Mouse (Mus musculus) kidney, embryonic 15.5 days (tissue): ENCODE measurements around the gene Tox2. TPM values are rescaled to one million over a fixed set of nuclear protein-coding genes. Genes with fewer than 3 reads are reported as not detected.

Source experiments
- ATAC-seq: fragments of 200-750 bp; cut with Nextera tagmentation; replicated peaks from 2 replicates; pipeline ENCODE4 v1.8.0; 2017; ENCODE audit warnings: moderate TSS enrichment; ENCODE audit not compliant: low FRiP score
- H3K27ac ChIP-seq: fragments of 300-500 bp; sonication (generic); 2 replicates; pipeline ENCODE4 v1.5.1; 2015; ENCODE audit warnings: mild to moderate bottlenecking, inconsistent platforms
- H3K27me3 ChIP-seq: fragments of 300-500 bp; sonication (generic); 2 replicates; pipeline ENCODE4 v1.6.1; 2015; ENCODE audit warnings: inconsistent platforms
- H3K36me3 ChIP-seq: fragments of 300-500 bp; sonication (generic); 2 replicates; pipeline ENCODE4 v1.6.1; 2015; ENCODE audit warnings: inconsistent platforms
- H3K4me1 ChIP-seq: fragments of 300-500 bp; sonication (generic); 2 replicates; pipeline ENCODE4 v1.6.1; 2015; ENCODE audit warnings: inconsistent platforms
- H3K4me2 ChIP-seq: fragments of 300-500 bp; sonication (generic); 2 replicates; pipeline ENCODE4 v1.6.1; 2015; ENCODE audit warnings: moderate library complexity, mild to moderate bottlenecking, inconsistent platforms
- H3K4me3 ChIP-seq: fragments of 300-500 bp; sonication (generic); replicated peaks from 2 replicates; pipeline ENCODE4 v1.5.1; 2015; ENCODE audit warnings: mild to moderate bottlenecking, inconsistent platforms
- H3K9ac ChIP-seq: fragments of 300-500 bp; sonication (generic); 2 replicates; pipeline ENCODE4 v1.6.1; 2015; ENCODE audit warnings: mild to moderate bottlenecking, inconsistent platforms
- H3K9me3 ChIP-seq: fragments of 300-500 bp; sonication (generic); replicated peaks from 2 replicates; pipeline ENCODE4 v1.6.1; 2016; ENCODE audit warnings: inconsistent platforms
- WGBS: fragments of 180-500 bp; shearing (Covaris S2); methylation state at CpG from one replicate; pipeline ENCODE4 v1.1.7; 2015; ENCODE audit warnings: mixed read lengths; 5-methylcytosine and 5-hydroxymethylcytosine counted together
- polyA plus RNA-seq: library from polyadenylated mRNA; unstranded; fragments of >200 nt; fragmentation: Nextera tagmentation; extraction: Ambion mirVana; gene quantifications from 2 replicates; pipeline ENCODE4 v1.2.1, GENCODE M21; 2015

The Tox2 gene
- polyA plus RNA-seq, 1 experiment from 2014 or later: 2.7 TPM

GRCm38 (mm10) chr2:163340263-163340662 lies 137.3 kb downstream of the Tox2 start:
- H3K9ac ChIP-seq: no peak overlapping the region
- no peak; the same call in 1 of the 2 replicates for ATAC-seq
- peaks cover 12% of the 10 kb centered on the region for H3K4me1 ChIP-seq
- H3K36me3 ChIP-seq: no peaks in the 10 kb centered on the region
- no peak overlapping the region for H3K4me2 ChIP-seq
- WGBS: 24% methylated on average over 9 of the region's 9 CpGs
- H3K27me3 ChIP-seq: peaks cover 64% of the 10 kb centered on the region
- no peak overlapping the region for H3K4me3 ChIP-seq
- H3K9me3 ChIP-seq: no peaks in the 10 kb centered on the region
- H3K27ac ChIP-seq: no peak overlapping the region

- WGBS: 93% methylated on average over 4 of the region's 4 CpGs
Measured at GRCm38 (mm10) chr2:163343671-163344070, 140.7 kb downstream of the Tox2 start.

DNA sequence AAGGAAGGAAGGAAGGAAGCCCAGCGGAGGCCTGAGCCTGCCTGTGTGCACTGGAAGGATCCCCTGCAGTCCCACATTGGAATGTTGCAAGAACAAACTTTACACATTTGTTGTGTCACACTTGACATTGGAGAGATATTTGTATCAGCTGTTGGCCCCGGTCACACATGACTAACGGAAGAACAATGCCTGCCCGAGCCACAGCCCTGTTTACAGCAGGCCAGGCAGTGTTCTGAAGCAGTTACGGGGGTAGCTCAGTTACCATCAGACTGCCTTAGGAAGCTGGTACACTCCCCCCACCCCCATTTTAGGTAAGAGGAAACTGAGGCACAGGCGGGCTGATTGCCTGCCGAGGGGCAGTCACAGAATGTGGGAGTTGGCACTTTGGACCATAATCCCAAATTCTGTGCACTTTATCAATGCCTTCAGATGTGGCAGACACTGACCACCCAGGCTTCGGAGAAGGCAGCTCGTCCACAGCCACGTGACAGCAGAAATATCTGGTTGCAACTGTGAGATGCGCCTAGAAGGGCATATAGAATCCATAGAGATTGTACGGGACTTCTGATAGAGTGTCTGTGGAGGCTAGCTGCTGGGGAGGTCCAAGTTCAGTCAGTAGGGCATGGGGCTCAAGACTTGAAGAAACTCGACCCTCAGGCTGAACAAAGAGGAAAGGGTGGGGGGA lies 142.2 kb downstream of the Tox2 start:
- no peak overlapping the region for H3K4me2 ChIP-seq
- no peak for ATAC-seq
- no peak overlapping the region for H3K4me3 ChIP-seq
- no peak overlapping the region for H3K9ac ChIP-seq
- H3K27me3 ChIP-seq: peaks cover 18% of the 10 kb centered on the region
- no peak overlapping the region for H3K27ac ChIP-seq
- no peaks in the 10 kb centered on the region for H3K36me3 ChIP-seq
- H3K4me1 ChIP-seq: no peaks in the 10 kb centered on the region
- H3K9me3 ChIP-seq: no peaks in the 10 kb centered on the region
- 62% methylated on average over 13 of the region's 13 CpGs for WGBS

More at GRCm38 (mm10) chr2:163343671-163344070, 140.7 kb downstream of the Tox2 start:
- Histone ChIP-seq H3K9me3 (no peaks in the 10 kb centered on the region), H3K27me3 (peaks cover 32% of the 10 kb centered on the region), H3K4me2 (no peak overlapping the region), H3K9ac (no peak overlapping the region), H3K36me3 (no peaks in the 10 kb centered on the region), H3K4me1 (peaks cover 12% of the 10 kb centered on the region), H3K4me3 (no peak overlapping the region), H3K27ac (no peak overlapping the region)
- no peak for ATAC-seq

DNA sequence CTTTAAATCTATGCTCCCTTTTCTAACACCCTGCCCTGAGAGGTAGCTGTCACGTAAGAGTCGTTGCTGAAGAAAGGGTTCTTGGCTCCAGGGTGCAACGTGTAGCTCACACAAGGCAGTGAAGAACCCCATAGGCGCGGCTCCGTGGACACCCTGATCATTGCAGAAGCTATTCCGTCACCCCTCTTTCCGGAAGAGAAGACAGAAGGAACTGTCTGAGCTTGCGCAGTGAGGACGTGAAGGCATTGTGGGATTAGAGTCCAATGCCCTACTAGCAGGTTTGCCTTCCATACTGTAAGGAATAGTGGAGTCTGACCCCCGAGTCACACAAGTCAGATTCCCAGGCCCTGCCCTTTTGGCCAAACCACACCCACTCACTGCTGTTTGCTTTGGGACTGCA lies 143.6 kb downstream of the Tox2 start:
- H3K9me3 ChIP-seq: no peaks in the 10 kb centered on the region
- H3K4me2 ChIP-seq: no peak overlapping the region
- H3K4me1 ChIP-seq: no peaks in the 10 kb centered on the region
- no peak for ATAC-seq
- H3K4me3 ChIP-seq: no peak overlapping the region
- H3K27ac ChIP-seq: no peak overlapping the region
- no peaks in the 10 kb centered on the region for H3K36me3 ChIP-seq
- no peak overlapping the region for H3K9ac ChIP-seq
- peaks cover 4% of the 10 kb centered on the region for H3K27me3 ChIP-seq
- 84% methylated on average over 11 of the region's 11 CpGs for WGBS

GRCm38 (mm10) chr2:163347517-163348184 lies 144.7 kb downstream of the Tox2 start:
- Histone ChIP-seq H3K4me3 (no peak overlapping the region), H3K27me3 (no peaks in the 10 kb centered on the region), H3K9ac (no peak overlapping the region), H3K9me3 (no peaks in the 10 kb centered on the region), H3K27ac (no peak overlapping the region), H3K4me2 (no peak overlapping the region), H3K4me1 (no peaks in the 10 kb centered on the region), H3K36me3 (no peaks in the 10 kb centered on the region)
- ATAC-seq: no peak
- WGBS: 84% methylated on average over 8 of the region's 8 CpGs

DNA sequence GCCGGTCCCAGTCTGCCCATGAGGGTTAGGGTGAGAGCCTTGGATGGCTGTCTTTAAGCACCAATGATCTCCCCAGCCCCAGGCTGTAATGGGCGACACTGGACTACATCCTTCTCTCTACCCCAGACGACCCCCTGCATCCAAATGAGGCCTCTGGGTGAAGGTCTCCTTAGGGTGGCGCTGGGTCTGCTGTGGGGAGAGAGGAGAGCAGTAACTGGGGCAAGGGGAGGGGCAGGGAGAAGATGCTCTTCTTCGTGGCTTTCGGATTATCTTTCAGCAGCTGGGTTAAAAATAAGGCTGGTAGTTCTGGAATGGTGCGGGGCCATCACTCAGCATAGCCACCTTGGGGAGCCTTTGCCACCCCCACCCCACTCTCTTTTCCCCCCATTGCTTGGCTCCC lies 145.8 kb downstream of the Tox2 start:
- H3K27ac ChIP-seq: no peak overlapping the region
- no peaks in the 10 kb centered on the region for H3K9me3 ChIP-seq
- H3K36me3 ChIP-seq: no peaks in the 10 kb centered on the region
- H3K4me3 ChIP-seq: no peak overlapping the region
- no peak for ATAC-seq
- H3K27me3 ChIP-seq: no peaks in the 10 kb centered on the region
- H3K4me1 ChIP-seq: no peaks in the 10 kb centered on the region
- no peak overlapping the region for H3K9ac ChIP-seq
- WGBS: 84% methylated on average over 7 of the region's 7 CpGs
- H3K4me2 ChIP-seq: no peak overlapping the region

DNA sequence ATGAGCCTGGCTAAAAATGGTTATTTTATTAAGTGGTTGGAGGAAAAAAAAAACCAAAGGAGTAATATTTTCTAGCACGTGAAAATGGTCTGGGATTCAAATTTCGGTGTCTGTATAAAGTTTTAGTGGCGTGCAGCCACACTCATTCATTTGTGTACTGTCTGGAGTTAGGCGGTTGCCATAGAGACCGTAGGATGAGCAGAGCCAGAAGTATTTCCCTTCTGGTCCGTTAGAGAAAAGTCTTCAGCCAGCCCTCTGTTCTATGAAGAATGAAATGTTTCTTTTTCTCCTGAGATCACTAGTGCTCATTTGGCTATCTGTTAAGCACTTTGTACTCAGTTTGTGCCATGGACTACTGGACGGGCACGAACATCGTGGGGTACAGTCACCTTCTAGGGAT lies 146.5 kb downstream of the Tox2 start:
- H3K4me2 ChIP-seq: no peak overlapping the region
- WGBS: 69% methylated on average over 9 of the region's 9 CpGs
- no peak overlapping the region for H3K4me3 ChIP-seq
- H3K4me1 ChIP-seq: peaks cover 4% of the 10 kb centered on the region; the same call in 1 of the 2 replicates
- no peak overlapping the region for H3K9ac ChIP-seq
- no peak for ATAC-seq
- H3K27ac ChIP-seq: no peak overlapping the region
- H3K36me3 ChIP-seq: no peaks in the 10 kb centered on the region
- H3K9me3 ChIP-seq: no peaks in the 10 kb centered on the region
- H3K27me3 ChIP-seq: no peaks in the 10 kb centered on the region

- Histone ChIP-seq H3K27ac (no peak overlapping the region), H3K27me3 (no peaks in the 10 kb centered on the region), H3K9ac (no peak overlapping the region), H3K4me3 (no peak overlapping the region), H3K4me1 (peaks cover 4% of the 10 kb centered on the region; the same call in 1 of the 2 replicates), H3K9me3 (no peaks in the 10 kb centered on the region), H3K36me3 (no peaks in the 10 kb centered on the region), H3K4me2 (no peak overlapping the region)
- ATAC-seq: no peak
- 56% methylated on average over 5 of the region's 5 CpGs for WGBS
Measured at GRCm38 (mm10) chr2:163350443-163350842, 147.5 kb downstream of the Tox2 start.

- H3K4me3 ChIP-seq: no peak overlapping the region
- H3K27ac ChIP-seq: no peak overlapping the region
- no peaks in the 10 kb centered on the region for H3K27me3 ChIP-seq
- peaks cover 4% of the 10 kb centered on the region; the same call in 1 of the 2 replicates for H3K4me1 ChIP-seq
- no peak overlapping the region for H3K4me2 ChIP-seq
- H3K9me3 ChIP-seq: no peaks in the 10 kb centered on the region
- no peak overlapping the region for H3K9ac ChIP-seq
- 16% methylated on average over 7 of the region's 7 CpGs for WGBS
- ATAC-seq: 0 out of 2 replicates have a peak, but pooled peaks have one; percentile 59
- no peaks in the 10 kb centered on the region for H3K36me3 ChIP-seq
Measured at GRCm38 (mm10) chr2:163353731-163354130, 150.8 kb downstream of the Tox2 start.

- WGBS: 77% methylated on average over 8 of the region's 8 CpGs
Measured at GRCm38 (mm10) chr2:163355666-163356065, 152.7 kb downstream of the Tox2 start.

DNA sequence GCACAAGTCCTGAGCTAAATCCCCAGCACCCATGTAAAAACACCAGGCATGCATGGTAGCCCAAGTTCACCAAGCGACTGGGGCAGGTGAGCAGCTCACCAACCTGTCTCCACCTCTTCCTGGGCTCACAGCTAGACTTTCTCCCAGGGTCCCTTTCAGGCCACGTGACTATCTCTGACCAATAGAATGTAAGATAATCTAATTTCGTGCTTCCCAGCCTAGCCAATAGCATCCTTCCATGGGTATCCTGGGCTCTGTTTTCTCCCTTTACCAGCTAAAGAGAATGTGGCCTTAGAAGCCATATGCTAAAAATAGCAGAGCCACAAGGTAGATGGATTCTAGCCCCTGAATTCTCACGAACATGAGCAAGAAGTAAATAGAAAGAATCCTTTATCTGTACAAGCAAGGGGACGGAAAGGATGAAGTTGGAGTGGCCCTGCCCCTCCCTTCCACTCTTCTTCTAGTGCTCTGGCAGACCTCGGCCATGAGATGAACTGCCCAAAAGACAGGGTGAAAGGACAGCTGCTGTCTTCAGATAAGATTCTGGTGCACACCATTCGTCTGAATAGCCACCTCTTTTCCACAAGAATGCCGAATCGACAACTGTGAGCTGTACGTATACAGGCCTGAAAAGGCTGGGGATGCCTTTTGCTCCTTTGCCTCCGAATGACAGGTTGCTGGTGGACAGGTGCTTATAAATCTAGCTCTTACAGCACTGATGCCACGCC lies 153.4 kb downstream of the Tox2 start:
- Histone ChIP-seq H3K36me3 (no peaks in the 10 kb centered on the region), H3K4me1 (peaks cover 4% of the 10 kb centered on the region; the same call in 1 of the 2 replicates), H3K27ac (no peak overlapping the region), H3K4me2 (no peak overlapping the region), H3K27me3 (no peaks in the 10 kb centered on the region), H3K9me3 (no peaks in the 10 kb centered on the region), H3K4me3 (no peak overlapping the region), H3K9ac (no peak overlapping the region)
- 82% methylated on average over 12 of the region's 12 CpGs for WGBS
- ATAC-seq: peak; percentile 63; the same call in 1 of the 2 replicates

More at GRCm38 (mm10) chr2:163355666-163356065, 152.7 kb downstream of the Tox2 start:
- no peak overlapping the region for H3K27ac ChIP-seq
- peaks cover 4% of the 10 kb centered on the region; the same call in 1 of the 2 replicates for H3K4me1 ChIP-seq
- no peaks in the 10 kb centered on the region for H3K27me3 ChIP-seq
- H3K9ac ChIP-seq: no peak overlapping the region
- H3K4me3 ChIP-seq: no peak overlapping the region
- no peak for ATAC-seq
- H3K36me3 ChIP-seq: no peaks in the 10 kb centered on the region
- no peaks in the 10 kb centered on the region for H3K9me3 ChIP-seq
- no peak overlapping the region for H3K4me2 ChIP-seq

GRCm38 (mm10) chr2:163358662-163359061 lies 155.7 kb downstream of the Tox2 start:
- H3K27ac ChIP-seq: no peak overlapping the region
- no peaks in the 10 kb centered on the region for H3K9me3 ChIP-seq
- H3K36me3 ChIP-seq: no peaks in the 10 kb centered on the region
- no peak for ATAC-seq
- H3K9ac ChIP-seq: no peak overlapping the region
- no peaks in the 10 kb centered on the region for H3K27me3 ChIP-seq
- H3K4me3 ChIP-seq: no peak overlapping the region
- WGBS: 59% methylated on average over 5 of the region's 5 CpGs
- no peak overlapping the region for H3K4me2 ChIP-seq
- H3K4me1 ChIP-seq: peaks cover 5% of the 10 kb centered on the region; the same call in 1 of the 2 replicates
